Mouse (Mus musculus) heart, postnatal 4 days (tissue): Measurements from ENCODE around the gene Trcg1. TPM values are rescaled to one million over a fixed set of nuclear protein-coding genes. Genes with fewer than 3 reads are reported as not detected.

Source experiments
- total RNA-seq, 2 experiments: library from RNA; stranded (reverse); gene quantifications; 2 replicates each; pipeline ENCODE4 v1.2.3; 2021

Trcg1 gene
- total RNA-seq, 2 experiments from 2014 or later = not detected

Other genes starting within 250 kb of the Trcg1 start
- 10 to 100 TPM; 24.5 to 25.1 TPM for gene Ptpn9, start 241.6 kb upstream of the Trcg1 start, total RNA-seq
- 10 to 100 TPM; 46.2 to 46.5 TPM for gene Sin3a, start 164.5 kb upstream of the Trcg1 start, total RNA-seq
- 10 to 100 TPM; 58.8 to 68.4 TPM for gene Man2c1, start 105.9 kb upstream of the Trcg1 start, total RNA-seq
- 1 to 10 TPM; 3.5 to 5.0 TPM for gene Neil1, start 88.3 kb upstream of the Trcg1 start, total RNA-seq
- 10 to 100 TPM; 31.1 to 33.0 TPM for gene Commd4, start 78.2 kb upstream of the Trcg1 start, total RNA-seq
- 10 to 100 TPM; 21.6 to 26.6 TPM for gene 1700017B05Rik, start 26.1 kb downstream of the Trcg1 start, total RNA-seq
- gene Ppcdc, start 203.6 kb downstream of the Trcg1 start, total RNA-seq = 1 to 10 TPM; 8.3 TPM
- gene Scamp5, start 231.5 kb downstream of the Trcg1 start, total RNA-seq = 10 to 100 TPM; 11.6 to 11.7 TPM